Mouse (Mus musculus) hindbrain, embryonic 10.5 days (tissue): ENCODE measurements around the gene Sox2. TPM values are rescaled to one million over a fixed set of nuclear protein-coding genes. Genes with fewer than 3 reads are reported as not detected.

Experiments used
- DNase-seq: peaks from one replicate; pipeline ENCODE4 v3.0.0-alpha.2; 2017; ENCODE audit warnings: low spot score
- H3K27ac ChIP-seq: fragments of 300-500 bp; sonication (generic); 2 replicates; pipeline ENCODE4 v1.5.1; 2016; ENCODE audit warnings: mild to moderate bottlenecking, moderate library complexity
- H3K27me3 ChIP-seq: fragments of 300-500 bp; sonication (generic); 2 replicates; pipeline ENCODE4 v1.6.1; 2016; ENCODE audit warnings: mild to moderate bottlenecking; ENCODE audit not compliant: poor library complexity, insufficient read depth, severe bottlenecking
- H3K36me3 ChIP-seq: fragments of 300-500 bp; sonication (generic); 2 replicates; pipeline ENCODE4 v1.6.1; 2016; ENCODE audit warnings: mild to moderate bottlenecking, moderate library complexity
- H3K4me1 ChIP-seq: fragments of 300-500 bp; sonication (generic); replicated peaks from 2 replicates; pipeline ENCODE4 v1.6.1; 2016; ENCODE audit warnings: mild to moderate bottlenecking
- H3K4me3 ChIP-seq: fragments of 300-500 bp; sonication (generic); 2 replicates; pipeline ENCODE4 v1.5.1; 2016; ENCODE audit warnings: mild to moderate bottlenecking, moderate library complexity
- H3K9me3 ChIP-seq: fragments of 300-500 bp; sonication (generic); 2 replicates; pipeline ENCODE4 v1.6.1; 2016; ENCODE audit warnings: mild to moderate bottlenecking, moderate library complexity
- WGBS: fragments of 180-500 bp; shearing (Covaris S2); methylation state at CpG from one replicate; pipeline ENCODE4 v1.1.7; 2016; 5-methylcytosine and 5-hydroxymethylcytosine counted together
- polyA plus RNA-seq: library from polyadenylated mRNA; unstranded; fragments of >200 nt; fragmentation: Nextera tagmentation; extraction: Ambion mirVana; gene quantifications from 2 replicates; pipeline ENCODE4 v1.2.1, GENCODE M21; 2016

Gene Sox2
- polyA plus RNA-seq, 1 experiment from 2014 or later, result 24.2 TPM

- Histone ChIP-seq H3K4me1 (peaks cover 98% of the 10 kb centered on the region), H3K36me3 (no peaks in the 10 kb centered on the region), H3K9me3 (no peaks in the 10 kb centered on the region), H3K27ac (peak overlapping the region; percentile 97), H3K27me3 (peaks cover 63% of the 10 kb centered on the region), H3K4me3 (peak overlapping the region; percentile 68)
- peak; percentile 57 for DNase-seq
- WGBS, result under 1% methylated on average over 31 of the region's 31 CpGs
These were observed 14.7 kb downstream of the Sox2 start for GRCm38 (mm10) chr3:34664636-34665531.

DNA sequence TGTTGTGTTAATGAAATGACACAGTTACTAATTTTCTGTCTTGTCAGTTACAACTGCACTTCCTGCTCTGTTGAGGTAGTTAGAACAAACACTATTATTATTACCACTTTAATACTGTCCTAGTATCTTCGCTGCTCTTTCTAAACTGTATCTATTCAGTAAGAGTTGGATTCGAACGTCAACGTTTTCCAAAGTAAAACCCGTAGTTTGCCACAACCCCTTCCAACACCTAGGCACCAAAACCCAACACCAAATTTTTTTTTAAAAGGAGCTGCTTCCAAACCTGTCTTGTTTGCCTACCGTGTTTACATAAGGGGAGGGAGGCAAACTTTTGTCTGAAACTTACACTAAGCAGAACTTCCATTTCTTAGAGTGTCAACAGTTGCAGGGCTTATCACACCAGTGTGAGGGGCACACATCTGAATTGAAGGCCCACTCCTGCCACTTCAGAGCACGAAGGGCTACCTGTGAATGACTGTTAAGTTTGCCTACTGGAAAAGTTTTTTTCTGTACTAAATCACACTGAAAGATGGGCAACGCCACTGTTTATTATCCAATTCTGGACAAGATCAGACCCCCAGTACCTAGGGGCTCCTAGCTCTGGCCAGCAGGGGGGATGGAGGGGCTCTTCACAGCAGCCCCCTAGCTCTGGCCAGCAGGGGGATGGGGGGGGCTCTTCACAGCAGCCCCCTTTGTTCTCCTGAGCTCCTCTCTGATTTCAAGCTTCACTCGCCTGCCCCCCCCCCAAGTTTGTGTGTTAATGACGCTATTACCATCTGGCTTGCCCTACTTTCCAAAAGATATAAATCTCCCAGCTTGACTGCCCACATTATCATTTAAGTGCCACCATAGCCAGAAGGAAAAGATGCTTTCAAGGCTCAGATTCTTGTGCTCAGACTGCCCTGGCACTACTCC lies 15.8 kb downstream of the Sox2 start:
- WGBS, result 4% methylated on average over 10 of the region's 10 CpGs
- Histone ChIP-seq H3K27me3 (peaks cover 64% of the 10 kb centered on the region), H3K4me3 (peak overlapping the region; percentile 68), H3K27ac (peak overlapping the region; percentile 97), H3K4me1 (peaks cover 98% of the 10 kb centered on the region), H3K9me3 (no peaks in the 10 kb centered on the region), H3K36me3 (no peaks in the 10 kb centered on the region)
- DNase-seq, result peak; percentile 47

DNA sequence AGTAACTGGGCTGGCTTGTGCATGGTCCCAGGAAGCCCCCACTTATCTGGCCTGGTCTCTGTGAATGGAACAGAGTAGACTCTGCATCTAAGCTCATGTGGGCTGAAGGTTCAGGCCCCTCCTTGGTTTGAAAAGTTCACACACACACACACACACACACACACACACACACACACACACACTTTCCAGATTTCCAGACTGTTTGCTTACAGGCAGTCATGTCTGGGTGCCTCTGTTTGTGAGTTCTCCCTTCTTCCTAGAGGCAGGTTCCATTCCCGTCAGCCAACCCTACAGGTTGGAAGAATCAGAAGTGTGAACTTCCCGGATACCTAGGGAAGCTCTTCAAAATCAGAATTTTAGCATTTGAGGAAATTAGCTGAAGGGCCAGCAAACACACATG lies 17.0 kb downstream of the Sox2 start:
- no peaks in the 10 kb centered on the region for H3K36me3 ChIP-seq
- 22% methylated on average over 2 of the region's 2 CpGs for WGBS
- peaks cover 60% of the 10 kb centered on the region for H3K27me3 ChIP-seq
- no peaks in the 10 kb centered on the region for H3K9me3 ChIP-seq
- peaks cover 96% of the 10 kb centered on the region for H3K4me1 ChIP-seq
- H3K27ac ChIP-seq, result peak overlapping the region; percentile 97
- peak overlapping the region; percentile 68 for H3K4me3 ChIP-seq
- DNase-seq, result no peak

DNA sequence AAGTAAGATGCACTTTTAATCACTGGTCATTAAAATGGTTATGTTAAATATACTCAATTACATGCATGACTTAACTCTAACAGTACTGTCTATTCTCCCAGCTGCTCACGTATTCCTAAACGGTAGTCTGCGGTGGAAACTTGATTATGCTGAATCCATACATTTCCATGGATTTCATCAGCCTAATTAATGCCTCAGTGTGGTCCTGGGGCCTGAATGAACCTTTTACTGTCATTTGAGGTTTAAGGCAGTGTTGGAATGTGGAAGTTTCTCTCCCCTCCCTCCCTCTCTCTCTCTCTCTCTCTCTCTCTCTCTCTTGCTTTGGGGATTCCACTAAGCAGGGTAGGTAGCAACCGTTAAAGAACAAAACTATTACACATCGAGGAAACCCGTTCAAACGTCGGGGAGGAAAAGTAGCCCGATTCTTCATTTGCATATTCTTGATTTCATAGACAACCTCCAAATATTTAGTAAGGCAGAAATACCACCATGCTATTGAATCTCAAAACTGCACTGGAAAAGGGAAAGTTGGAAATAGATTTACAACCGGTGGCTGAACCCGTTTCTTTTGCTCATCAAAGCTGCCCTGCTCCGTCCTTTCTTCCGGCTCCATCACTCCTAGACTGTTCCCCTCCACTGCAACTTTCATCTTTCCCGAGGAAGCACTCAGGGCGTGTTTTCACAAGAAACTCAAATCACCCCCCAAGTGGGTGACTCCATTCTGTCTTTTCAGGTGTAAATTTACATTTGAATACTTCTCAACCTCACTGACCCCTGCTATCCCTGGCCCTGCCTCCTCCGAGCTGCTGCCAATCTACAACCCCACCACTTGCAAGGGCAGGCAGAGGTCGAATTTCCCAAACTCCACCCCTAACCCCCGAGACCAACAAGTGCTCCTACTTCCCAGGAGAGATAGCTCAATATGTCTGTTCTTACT lies 17.9 kb downstream of the Sox2 start:
- 1% methylated on average over 18 of the region's 18 CpGs for WGBS
- Histone ChIP-seq H3K4me1 (peaks cover 95% of the 10 kb centered on the region), H3K27ac (peak overlapping the region; percentile 97), H3K4me3 (peak overlapping the region; percentile 34), H3K9me3 (no peaks in the 10 kb centered on the region), H3K36me3 (peaks cover 9% of the 10 kb centered on the region; the same call in 1 of the 2 replicates), H3K27me3 (peaks cover 64% of the 10 kb centered on the region)
- peak; percentile 67 for DNase-seq

- H3K27ac ChIP-seq, result peak overlapping the region; percentile 97
- WGBS, result 5% methylated on average over 15 of the region's 15 CpGs
- peak; percentile 50 for DNase-seq
- no peaks in the 10 kb centered on the region for H3K9me3 ChIP-seq
- H3K27me3 ChIP-seq, result peaks cover 55% of the 10 kb centered on the region
- H3K4me3 ChIP-seq, result peak overlapping the region; percentile 26
- peaks cover 67% of the 10 kb centered on the region for H3K4me1 ChIP-seq
- peaks cover 26% of the 10 kb centered on the region for H3K36me3 ChIP-seq
These were observed 20.9 kb downstream of the Sox2 start for GRCm38 (mm10) chr3:34671024-34671660.

GRCm38 (mm10) chr3:34678840-34679239 lies 28.6 kb downstream of the Sox2 start:
- Histone ChIP-seq H3K4me3 (no peak overlapping the region), H3K36me3 (peaks cover 27% of the 10 kb centered on the region), H3K27ac (peak overlapping the region; percentile 75), H3K27me3 (peaks cover 2% of the 10 kb centered on the region; the same call in 1 of the 2 replicates), H3K9me3 (no peaks in the 10 kb centered on the region), H3K4me1 (peaks cover 27% of the 10 kb centered on the region)
- under 1% methylated on average over 7 of the region's 7 CpGs for WGBS
- peak; percentile 73 for DNase-seq

DNA sequence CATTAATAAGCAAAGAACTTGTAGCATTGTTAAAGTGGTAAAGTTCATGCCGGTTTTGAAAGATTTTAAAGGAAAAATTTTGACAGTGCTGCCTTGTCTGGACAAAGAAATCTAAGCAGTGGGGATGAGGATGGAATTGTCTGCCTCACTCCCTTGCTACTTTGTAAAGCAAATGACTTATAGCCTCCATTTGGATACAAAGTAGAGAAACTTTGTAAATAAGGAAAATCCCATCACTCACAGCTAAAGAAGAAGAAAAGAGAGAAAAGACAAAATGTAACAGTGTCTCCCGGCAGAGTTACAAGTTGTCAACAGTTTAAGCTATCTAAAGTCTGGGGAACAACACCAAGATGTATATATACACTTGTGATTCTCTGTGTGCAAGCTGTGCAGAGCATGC lies 29.2 kb downstream of the Sox2 start:
- H3K36me3 ChIP-seq, result peaks cover 23% of the 10 kb centered on the region
- WGBS, result 40% methylated on average over 2 of the region's 2 CpGs
- H3K4me1 ChIP-seq, result peaks cover 27% of the 10 kb centered on the region
- no peaks in the 10 kb centered on the region for H3K27me3 ChIP-seq
- peak overlapping the region; percentile 75 for H3K27ac ChIP-seq
- H3K9me3 ChIP-seq, result no peaks in the 10 kb centered on the region
- no peak overlapping the region for H3K4me3 ChIP-seq
- no peak for DNase-seq

- H3K4me1 ChIP-seq, result peaks cover 27% of the 10 kb centered on the region
- peaks cover 20% of the 10 kb centered on the region for H3K36me3 ChIP-seq
- peak; percentile 61 for DNase-seq
- peak overlapping the region; percentile 75 for H3K27ac ChIP-seq
- no peaks in the 10 kb centered on the region for H3K27me3 ChIP-seq
- H3K4me3 ChIP-seq, result no peak overlapping the region
- H3K9me3 ChIP-seq, result no peaks in the 10 kb centered on the region
- WGBS, result 7% methylated on average over 3 of the region's 3 CpGs
These were observed 29.7 kb downstream of the Sox2 start for GRCm38 (mm10) chr3:34679921-34680320.

DNA sequence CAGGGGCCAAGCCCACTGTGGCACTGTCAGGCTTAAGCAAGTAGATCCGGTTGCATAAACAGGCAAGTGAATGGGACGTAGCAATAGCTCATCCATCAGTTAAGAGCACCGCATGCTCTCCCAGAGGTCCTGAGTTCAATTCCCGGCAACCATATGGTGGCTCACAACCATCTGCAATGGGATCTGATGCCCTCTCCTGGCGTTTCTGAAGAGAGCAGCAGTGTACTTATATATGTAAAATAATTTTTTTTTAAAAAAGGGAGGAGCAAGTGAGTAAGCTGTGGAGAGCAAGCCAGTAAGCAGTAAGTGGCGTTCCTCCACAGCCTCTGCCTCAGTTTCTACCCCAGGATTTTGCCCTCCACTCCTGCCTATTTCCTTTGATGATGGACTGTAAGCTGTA lies 37.9 kb downstream of the Sox2 start:
- H3K27ac ChIP-seq, result no peak overlapping the region
- WGBS, result 85% methylated on average over 6 of the region's 6 CpGs

GRCm38 (mm10) chr3:34691703-34692393 lies 41.6 kb downstream of the Sox2 start:
- Histone ChIP-seq H3K4me1 (peaks cover 17% of the 10 kb centered on the region), H3K9me3 (no peaks in the 10 kb centered on the region), H3K27ac (peak overlapping the region; percentile 88), H3K27me3 (peaks cover 12% of the 10 kb centered on the region; the same call in 1 of the 2 replicates), H3K36me3 (no peaks in the 10 kb centered on the region), H3K4me3 (peak overlapping the region; percentile 46)
- peak; percentile 78 for DNase-seq
- 4% methylated on average over 20 of the region's 20 CpGs for whole genome bisulfite sequencing

More for the DNA sequence above, 37.9 kb downstream of the Sox2 start:
- no peaks in the 10 kb centered on the region for H3K9me3 ChIP-seq
- H3K4me3 ChIP-seq, result no peak overlapping the region
- H3K4me1 ChIP-seq, result peaks cover 17% of the 10 kb centered on the region
- H3K27me3 ChIP-seq, result 0 out of 2 replicates have a peak, but pooled peaks cover 7% of the 10 kb centered on the region
- no peak for DNase-seq
- H3K36me3 ChIP-seq, result no peaks in the 10 kb centered on the region

GRCm38 (mm10) chr3:34692394-34692745 lies 42.2 kb downstream of the Sox2 start:
- no peak for DNase-seq
- Histone ChIP-seq H3K27ac (peak overlapping the region; percentile 88), H3K4me1 (peaks cover 17% of the 10 kb centered on the region), H3K4me3 (peak overlapping the region; percentile 46), H3K36me3 (no peaks in the 10 kb centered on the region), H3K27me3 (peaks cover 12% of the 10 kb centered on the region; the same call in 1 of the 2 replicates), H3K9me3 (no peaks in the 10 kb centered on the region)
- WGBS, result 10% methylated on average over 15 of the region's 15 CpGs
